Comparison of ENCODE assay signal across 19 mouse cellular contexts in genomic region chr1:155825940-155826716, GRCm38 (mm10).
"Had no signal": no experiment of that assay in that cellular context is flagged by ENCODE, and none has a peak within 500 bp of the region (broad histone marks: within the 10 kb centered on the region; RNA-seq: fewer than 3 reads in every experiment).

No protein-coding gene starts in this region.

- H3K27ac ChIP-seq: heart, embryonic 10.5 days; hindbrain, embryonic 10.5 days; hindbrain, embryonic 12.5 days; hindbrain, embryonic 15.5 days; hindbrain, postnatal 0 days; limb, embryonic 13.5 days; limb, embryonic 15.5 days; liver, embryonic 14.5 days had no signal

- H3K4me2 ChIP-seq: heart, embryonic 12.5 days; hindbrain, embryonic 12.5 days; hindbrain, embryonic 15.5 days; limb, embryonic 13.5 days; limb, embryonic 15.5 days had no signal

- DNase-seq: forebrain, postnatal 0 days; gastrocnemius, postnatal 14 days; gastrocnemius, postnatal 36 days; heart, adult 18-20 months; heart, postnatal 10 days; heart, postnatal 4 days; kidney, adult 11 months; layer of hippocampus, adult 9-11 months; layer of hippocampus, postnatal 36 days; left cerebral cortex, postnatal 4 days had no signal

- H3K9me3 ChIP-seq: heart, embryonic 10.5 days; hindbrain, embryonic 10.5 days; hindbrain, embryonic 15.5 days; limb, embryonic 15.5 days had no signal

- H3K36me3 ChIP-seq: heart, embryonic 10.5 days; heart, embryonic 12.5 days; hindbrain, embryonic 10.5 days; hindbrain, embryonic 12.5 days; hindbrain, embryonic 15.5 days; limb, embryonic 13.5 days; limb, embryonic 15.5 days had no signal

- ATAC-seq: forebrain, postnatal 0 days; hindbrain, postnatal 0 days had no signal

- H3K27me3 ChIP-seq: heart, embryonic 12.5 days; hindbrain, embryonic 12.5 days; hindbrain, embryonic 15.5 days; limb, embryonic 13.5 days; limb, embryonic 15.5 days had no signal

- H3K9ac ChIP-seq: forebrain, postnatal 0 days; heart, embryonic 12.5 days; hindbrain, embryonic 12.5 days; hindbrain, embryonic 15.5 days; limb, embryonic 13.5 days; limb, embryonic 15.5 days; liver, embryonic 14.5 days had no signal

- H3K4me1 ChIP-seq: hindbrain, embryonic 12.5 days; hindbrain, embryonic 15.5 days; limb, embryonic 13.5 days; limb, embryonic 15.5 days had no signal

- H3K4me3 ChIP-seq: heart, embryonic 10.5 days; heart, embryonic 12.5 days; hindbrain, embryonic 10.5 days; hindbrain, embryonic 12.5 days; hindbrain, embryonic 15.5 days; limb, embryonic 13.5 days; limb, embryonic 15.5 days had no signal
